ENCODE assay signal across 14 mouse cellular contexts in the genomic region with DNA sequence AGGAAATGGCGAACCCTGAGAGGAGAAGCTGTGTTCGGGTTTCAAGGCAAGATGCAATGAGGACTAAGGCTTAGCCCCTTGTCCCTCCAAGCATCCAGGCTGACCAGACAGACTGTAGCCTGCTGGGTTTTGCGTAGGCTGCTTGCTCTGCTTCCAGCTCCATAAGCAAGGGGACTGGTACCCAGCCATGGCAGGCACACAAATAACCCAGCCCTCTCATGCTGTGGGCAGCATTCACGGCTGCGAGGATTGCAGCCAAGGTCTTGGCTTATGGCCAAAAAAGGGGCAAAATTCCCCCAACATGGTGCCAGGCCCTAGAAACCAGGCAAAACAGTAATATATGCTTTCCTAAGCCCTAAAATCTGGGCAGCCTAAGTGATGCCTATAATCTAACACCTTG. TPM values are rescaled to one million over a fixed set of nuclear protein-coding genes. Genes with fewer than 3 reads are reported as not detected.
A peak's percentile ranks its signal among the peaks of the same experiment; 100 is the strongest.
DNase-seq lines count a peak whose midpoint lies in the region; ATAC-seq lines count a peak whose summit lies in the region.
"Had no signal": no experiment of that assay in that cellular context is flagged by ENCODE, and none has a peak within 500 bp of the region (broad histone marks: within the 10 kb centered on the region; RNA-seq: fewer than 3 reads in every experiment).

No protein-coding gene starts in this region.

- no peak overlapping the region for H3K27ac ChIP-seq in hindbrain, embryonic 14.5 days
- no peak overlapping the region for H3K27ac ChIP-seq in hindbrain, embryonic 13.5 days
- no peak overlapping the region for H3K27ac ChIP-seq in midbrain, embryonic 14.5 days (replicated peaks; ENCODE audit: low read depth, low read length)
- H3K27ac ChIP-seq in midbrain, embryonic 10.5 days (replicated peaks), result no peak overlapping the region
- H3K27ac ChIP-seq in embryonic facial prominence, embryonic 10.5 days (replicated peaks), result no peak overlapping the region
- H3K27ac ChIP-seq: heart, embryonic 13.5 days; liver, embryonic 14.5 days had no signal

- no peaks in the 10 kb centered on the region for H3K9me3 ChIP-seq in hindbrain, embryonic 14.5 days (ENCODE audit: control insufficient read depth, low read length)
- H3K9me3 ChIP-seq in hindbrain, embryonic 13.5 days, result no peaks in the 10 kb centered on the region
- H3K9me3 ChIP-seq in midbrain, embryonic 14.5 days (ENCODE audit: control insufficient read depth, low read length), result no peaks in the 10 kb centered on the region
- no peaks in the 10 kb centered on the region for H3K9me3 ChIP-seq in midbrain, embryonic 10.5 days (replicated peaks)
- H3K9me3 ChIP-seq in embryonic facial prominence, embryonic 10.5 days, result no peaks in the 10 kb centered on the region
- H3K9me3 ChIP-seq: G1E; heart, embryonic 13.5 days had no signal

- no peak; the same call in 1 of the 2 replicates for ATAC-seq in hindbrain, embryonic 14.5 days (ENCODE audit: low FRiP score)
- no peak for ATAC-seq in hindbrain, embryonic 13.5 days (ENCODE audit: low FRiP score)
- no peak for ATAC-seq in midbrain, embryonic 14.5 days (ENCODE audit: low FRiP score, low TSS enrichment)

- WGBS in hindbrain, embryonic 14.5 days, result 49% methylated on average over 5 of the region's 5 CpGs
- 64% methylated on average over 5 of the region's 5 CpGs for WGBS in hindbrain, embryonic 13.5 days
- 56% methylated on average over 5 of the region's 5 CpGs for WGBS in midbrain, embryonic 14.5 days
- WGBS in midbrain, embryonic 10.5 days, result 92% methylated on average over 5 of the region's 5 CpGs
- WGBS in embryonic facial prominence, embryonic 10.5 days, result 86% methylated on average over 5 of the region's 5 CpGs

- H3K36me3 ChIP-seq in hindbrain, embryonic 14.5 days (replicated peaks; ENCODE audit: control insufficient read depth, insufficient read depth), result no peaks in the 10 kb centered on the region
- H3K36me3 ChIP-seq in hindbrain, embryonic 13.5 days, result peaks cover 14% of the 10 kb centered on the region; the same call in 1 of the 2 replicates
- peaks cover 10% of the 10 kb centered on the region; the same call in 1 of the 2 replicates for H3K36me3 ChIP-seq in midbrain, embryonic 14.5 days (ENCODE audit: control insufficient read depth, insufficient read depth, low read length)
- no peaks in the 10 kb centered on the region for H3K36me3 ChIP-seq in midbrain, embryonic 10.5 days
- peaks cover 12% of the 10 kb centered on the region for H3K36me3 ChIP-seq in embryonic facial prominence, embryonic 10.5 days (replicated peaks)

- H3K4me2 ChIP-seq in hindbrain, embryonic 14.5 days (replicated peaks), result no peak overlapping the region
- no peak overlapping the region for H3K4me2 ChIP-seq in hindbrain, embryonic 13.5 days
- no peak overlapping the region for H3K4me2 ChIP-seq in midbrain, embryonic 14.5 days (ENCODE audit: low read length)
- H3K4me2 ChIP-seq: heart, embryonic 13.5 days had no signal

- no peak overlapping the region for H3K4me3 ChIP-seq in hindbrain, embryonic 14.5 days (replicated peaks; ENCODE audit: low read length)
- H3K4me3 ChIP-seq in hindbrain, embryonic 13.5 days, result no peak overlapping the region
- no peak overlapping the region for H3K4me3 ChIP-seq in midbrain, embryonic 14.5 days (replicated peaks; ENCODE audit: low read depth, low read length)
- no peak overlapping the region for H3K4me3 ChIP-seq in midbrain, embryonic 10.5 days
- no peak overlapping the region for H3K4me3 ChIP-seq in embryonic facial prominence, embryonic 10.5 days
- H3K4me3 ChIP-seq: heart, embryonic 13.5 days had no signal

- peak; percentile 61 for DNase-seq in hindbrain, embryonic 14.5 days (ENCODE audit: low spot score)
- DNase-seq in midbrain, embryonic 14.5 days, result peak; percentile 70
- no peak for DNase-seq in midbrain, embryonic 10.5 days (ENCODE audit: low spot score)
- peak; percentile 79 to 83 for DNase-seq in cerebellum, postnatal 10 days
- no peak for DNase-seq in embryonic facial prominence, embryonic 10.5 days (ENCODE audit: low spot score)
- no peak for DNase-seq in adrenal gland, adult (ENCODE audit: inconsistent age in 2 of 2, low spot score in 1 of 2)
- DNase-seq: adrenal gland, adult 8-10 months; kidney, postnatal 4 days; layer of hippocampus, postnatal 36 days; lung, postnatal 14 days had no signal

- H3K27me3 ChIP-seq in hindbrain, embryonic 14.5 days (ENCODE audit: control insufficient read depth, insufficient read depth, low read length), result no peaks in the 10 kb centered on the region
- 0 out of 2 replicates have a peak, but pooled peaks cover 3% of the 10 kb centered on the region for H3K27me3 ChIP-seq in hindbrain, embryonic 13.5 days
- no peaks in the 10 kb centered on the region for H3K27me3 ChIP-seq in midbrain, embryonic 14.5 days (ENCODE audit: control insufficient read depth, insufficient read depth, low read length)
- H3K27me3 ChIP-seq in midbrain, embryonic 10.5 days (ENCODE audit: low read depth, poor library complexity, severe bottlenecking), result peaks cover 8% of the 10 kb centered on the region; the same call in 1 of the 2 replicates
- peaks cover 6% of the 10 kb centered on the region for H3K27me3 ChIP-seq in embryonic facial prominence, embryonic 10.5 days (replicated peaks; ENCODE audit: low read depth, poor library complexity, severe bottlenecking)

- H3K9ac ChIP-seq in hindbrain, embryonic 14.5 days, result no peak overlapping the region
- H3K9ac ChIP-seq in hindbrain, embryonic 13.5 days, result no peak overlapping the region
- no peak overlapping the region for H3K9ac ChIP-seq in midbrain, embryonic 14.5 days (replicated peaks; ENCODE audit: low read length)
- H3K9ac ChIP-seq: heart, embryonic 13.5 days; liver, embryonic 14.5 days had no signal

- no peaks in the 10 kb centered on the region for H3K4me1 ChIP-seq in hindbrain, embryonic 14.5 days (replicated peaks; ENCODE audit: control insufficient read depth, insufficient read depth, low read length)
- peaks cover 8% of the 10 kb centered on the region for H3K4me1 ChIP-seq in hindbrain, embryonic 13.5 days (replicated peaks)
- H3K4me1 ChIP-seq in midbrain, embryonic 14.5 days (ENCODE audit: control insufficient read depth, insufficient read depth, low read length), result no peaks in the 10 kb centered on the region
- peaks cover 13% of the 10 kb centered on the region for H3K4me1 ChIP-seq in midbrain, embryonic 10.5 days
- H3K4me1 ChIP-seq in embryonic facial prominence, embryonic 10.5 days, result peaks cover 18% of the 10 kb centered on the region

RNA-seq across cellular contexts. Expression of a gene that starts 6.0 kb away (rescaled TPM):
- 14.1 and 17.6 TPM in 2 replicates for polyA plus RNA-seq in hindbrain, embryonic 14.5 days (2014; fragmentation: Nextera tagmentation; extraction: Ambion mirVana)
- 5.1 and 6.8 TPM in 2 replicates for polyA plus RNA-seq in hindbrain, embryonic 13.5 days (2015; fragmentation: Nextera tagmentation; extraction: Ambion mirVana)
- 3.9 and 5.0 TPM in 2 replicates for polyA plus RNA-seq in midbrain, embryonic 14.5 days (2014; fragmentation: Nextera tagmentation; extraction: Ambion mirVana)
- 0.53 and 0.89 TPM in 2 replicates for polyA plus RNA-seq in midbrain, embryonic 10.5 days (2016; fragmentation: Nextera tagmentation; extraction: Ambion mirVana)
- 0.44 and 0.67 TPM in 2 replicates for polyA plus RNA-seq in embryonic facial prominence, embryonic 10.5 days (2016; fragmentation: Nextera tagmentation; extraction: Ambion mirVana)
- polyA plus RNA-seq: G1E had no signal

RNA-seq across cellular contexts. Expression of a gene that starts 38.2 kb away (rescaled TPM):
- 88.2 and 95.4 TPM in 2 replicates for polyA plus RNA-seq in hindbrain, embryonic 14.5 days (2014; fragmentation: Nextera tagmentation; extraction: Ambion mirVana)
- polyA plus RNA-seq in hindbrain, embryonic 13.5 days (2015; fragmentation: Nextera tagmentation; extraction: Ambion mirVana), result 86.8 and 88.0 TPM in 2 replicates
- polyA plus RNA-seq in midbrain, embryonic 14.5 days (2014; fragmentation: Nextera tagmentation; extraction: Ambion mirVana), result 95.8 and 118 TPM in 2 replicates
- polyA plus RNA-seq in midbrain, embryonic 10.5 days (2016; fragmentation: Nextera tagmentation; extraction: Ambion mirVana), result 60.8 and 67.5 TPM in 2 replicates
- polyA plus RNA-seq in embryonic facial prominence, embryonic 10.5 days (2016; fragmentation: Nextera tagmentation; extraction: Ambion mirVana), result 61.3 and 62.3 TPM in 2 replicates

Comparison
In these comparisons a context has a peak if more than half of its experiments do, and no peak if none do; other contexts are left out.
1. DNase-seq: peak in hindbrain, embryonic 14.5 days (single experiment), midbrain, embryonic 14.5 days (single experiment) and cerebellum, postnatal 10 days (2 of 2); none in midbrain, embryonic 10.5 days (single experiment), embryonic facial prominence, embryonic 10.5 days (single experiment) and adrenal gland, adult (0 of 2).